Mouse (Mus musculus) forebrain, embryonic 12.5 days (tissue): ENCODE measurements around the gene Plcl2. TPM values are rescaled to one million over a fixed set of nuclear protein-coding genes. Genes with fewer than 3 reads are reported as not detected.
"Not testable (repeated sequence)": the region's sequence is repeated elsewhere in the genome, so short reads cannot be mapped to it uniquely, and the experiment has no call there.

Experiments
- ATAC-seq: fragments of 200-750 bp; cut with Nextera tagmentation; 2 replicates; pipeline ENCODE4 v1.8.0; 2017; ENCODE audit warnings: moderate TSS enrichment; ENCODE audit not compliant: low FRiP score
- H3K27ac ChIP-seq: fragments of 300-500 bp; sonication (generic); 2 replicates; pipeline ENCODE4 v1.5.1; 2016; ENCODE audit warnings: mild to moderate bottlenecking
- H3K27me3 ChIP-seq: fragments of 300-500 bp; sonication (generic); 2 replicates; pipeline ENCODE4 v1.6.1; 2016; ENCODE audit warnings: mild to moderate bottlenecking
- H3K36me3 ChIP-seq: fragments of 300-500 bp; sonication (generic); replicated peaks from 2 replicates; pipeline ENCODE4 v1.6.1; 2016; ENCODE audit warnings: mild to moderate bottlenecking
- H3K4me1 ChIP-seq: fragments of 300-500 bp; sonication (generic); 2 replicates; pipeline ENCODE4 v1.6.1; 2016
- H3K4me2 ChIP-seq: fragments of 300-500 bp; sonication (generic); 2 replicates; pipeline ENCODE4 v1.6.1; 2016; ENCODE audit warnings: mild to moderate bottlenecking, moderate library complexity
- H3K4me3 ChIP-seq: fragments of 300-500 bp; sonication (generic); replicated peaks from 2 replicates; pipeline ENCODE4 v1.5.1; 2016; ENCODE audit warnings: mild to moderate bottlenecking
- H3K9ac ChIP-seq: fragments of 300-500 bp; sonication (generic); 2 replicates; pipeline ENCODE4 v1.6.1; 2016; ENCODE audit warnings: mild to moderate bottlenecking
- H3K9me3 ChIP-seq: fragments of 300-500 bp; sonication (generic); 2 replicates; pipeline ENCODE4 v1.6.1; 2016
- WGBS: fragments of 180-500 bp; shearing (Covaris S2); methylation state at CpG from one replicate; pipeline ENCODE4 v1.1.7; 2016; 5-methylcytosine and 5-hydroxymethylcytosine counted together
- polyA plus RNA-seq: library from polyadenylated mRNA; unstranded; fragments of >200 nt; fragmentation: Nextera tagmentation; extraction: Ambion mirVana; gene quantifications from 2 replicates; pipeline ENCODE4 v1.2.1, GENCODE M21; 2016

Plcl2 gene
- polyA plus RNA-seq, 1 experiment from 2014 or later: 9.4 TPM

DNA sequence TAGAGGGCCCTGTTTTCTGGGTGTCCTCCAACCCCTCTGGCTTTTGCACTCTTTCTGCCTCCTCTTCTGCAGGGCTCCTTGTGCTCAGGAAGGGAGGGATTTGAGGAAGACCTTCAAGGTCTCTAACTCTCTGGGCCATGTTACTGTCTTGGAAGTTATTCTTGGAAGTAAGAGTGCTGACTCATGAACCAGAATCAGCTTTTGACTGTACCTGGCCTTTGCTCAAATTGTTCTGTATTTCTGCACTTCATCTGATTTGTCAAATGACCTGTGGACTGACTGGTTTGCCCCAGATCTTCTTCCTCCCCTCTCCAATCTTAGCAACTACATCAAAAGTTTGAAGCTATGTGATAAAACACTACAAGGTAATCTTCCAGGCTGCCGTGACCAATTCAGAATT, 91.5 kb downstream of the Plcl2 start:
- no peaks in the 10 kb centered on the region for H3K9me3 ChIP-seq
- H3K9ac ChIP-seq: no peak overlapping the region
- H3K4me3 ChIP-seq: no peak overlapping the region
- H3K27me3 ChIP-seq: no peaks in the 10 kb centered on the region
- no peak overlapping the region for H3K27ac ChIP-seq
- H3K4me1 ChIP-seq: no peaks in the 10 kb centered on the region
- WGBS: 80% methylated on average over 1 of the region's 1 CpGs
- no peaks in the 10 kb centered on the region for H3K36me3 ChIP-seq
- H3K4me2 ChIP-seq: no peak overlapping the region
- ATAC-seq: no peak

DNA sequence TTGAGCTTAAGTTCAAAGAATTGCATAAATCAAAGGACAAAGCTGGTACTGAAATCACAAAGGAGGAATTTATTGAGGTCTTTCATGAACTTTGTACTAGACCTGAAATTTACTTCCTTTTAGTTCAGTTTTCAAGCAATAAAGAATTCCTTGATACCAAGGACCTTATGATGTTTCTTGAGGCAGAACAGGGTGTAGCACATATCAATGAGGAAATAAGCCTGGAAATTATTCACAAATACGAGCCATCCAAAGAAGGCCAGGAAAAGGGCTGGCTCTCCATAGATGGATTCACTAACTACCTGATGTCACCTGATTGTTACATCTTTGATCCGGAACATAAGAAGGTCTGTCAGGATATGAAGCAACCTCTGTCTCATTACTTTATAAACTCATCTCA, 97.7 kb downstream of the Plcl2 start:
- no peak for ATAC-seq
- Histone ChIP-seq H3K4me1 (0 out of 2 replicates have a peak, but pooled peaks cover 2% of the 10 kb centered on the region), H3K9me3 (no peaks in the 10 kb centered on the region), H3K9ac (no peak overlapping the region), H3K27me3 (no peaks in the 10 kb centered on the region), H3K27ac (no peak overlapping the region), H3K36me3 (peaks cover 17% of the 10 kb centered on the region), H3K4me3 (no peak overlapping the region), H3K4me2 (no peak overlapping the region)
- WGBS: 98% methylated on average over 2 of the region's 2 CpGs

DNA sequence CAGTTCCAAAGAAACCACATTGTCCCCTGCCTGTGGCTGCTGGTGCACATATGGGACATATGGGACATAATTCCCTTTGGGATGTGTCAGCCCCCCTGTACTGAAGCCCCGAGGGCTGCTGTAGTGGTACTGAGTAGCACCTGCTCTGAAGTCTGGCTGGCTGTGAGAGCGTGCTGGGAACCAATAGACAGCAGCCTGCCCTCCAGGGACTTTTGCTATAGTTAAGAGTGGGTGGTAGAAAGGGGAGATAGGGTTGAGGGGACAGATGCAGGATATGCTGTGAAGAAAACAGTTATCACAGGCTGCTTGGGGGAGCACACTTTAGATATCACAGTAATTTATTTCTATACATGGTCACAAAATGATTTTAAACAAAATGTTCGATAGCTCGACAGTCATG, 100.7 kb downstream of the Plcl2 start:
- no peak overlapping the region for H3K4me3 ChIP-seq
- ATAC-seq: no peak
- H3K9ac ChIP-seq: no peak overlapping the region
- no peak overlapping the region for H3K27ac ChIP-seq
- 90% methylated on average over 4 of the region's 4 CpGs for WGBS
- peaks cover 31% of the 10 kb centered on the region for H3K36me3 ChIP-seq
- H3K4me1 ChIP-seq: 0 out of 2 replicates have a peak, but pooled peaks cover 2% of the 10 kb centered on the region
- H3K27me3 ChIP-seq: no peaks in the 10 kb centered on the region
- H3K9me3 ChIP-seq: 0 out of 2 replicates have a peak, but pooled peaks cover 6% of the 10 kb centered on the region
- no peak overlapping the region for H3K4me2 ChIP-seq

DNA sequence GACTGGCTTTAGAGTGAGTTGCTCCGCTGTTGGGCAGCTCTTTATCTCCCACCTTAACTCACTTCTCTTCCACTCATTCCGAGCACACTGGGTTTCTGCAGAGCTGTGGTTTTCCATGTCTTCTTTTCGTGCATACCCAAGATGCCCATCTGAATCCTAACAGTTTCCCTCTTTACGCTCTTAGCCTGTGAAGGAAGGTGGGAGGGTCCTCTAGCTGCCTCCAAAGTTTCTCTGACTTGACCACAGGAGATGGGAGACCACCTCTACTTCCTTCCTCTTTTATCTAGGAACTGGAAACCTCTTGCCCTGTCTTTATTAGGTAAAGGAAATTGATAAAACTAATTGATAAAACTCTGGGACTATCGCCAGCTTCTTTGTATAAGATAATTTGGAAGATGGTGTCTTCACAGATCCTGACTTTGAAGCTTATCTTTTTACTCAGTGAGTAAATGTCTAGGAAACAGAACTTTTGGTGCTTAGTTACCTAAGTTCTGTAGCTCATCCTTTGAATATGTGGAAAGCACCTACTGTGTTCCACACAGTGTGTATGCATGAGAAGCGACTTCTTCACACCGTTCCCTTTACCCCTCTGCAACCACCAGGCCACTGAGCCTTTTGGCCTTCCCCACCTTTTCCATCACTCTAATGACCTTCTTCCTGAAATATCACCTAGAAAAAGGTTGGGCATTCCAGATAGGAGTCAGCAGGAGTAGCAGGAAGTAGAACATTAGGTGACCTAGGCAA, 111.8 kb downstream of the Plcl2 start:
- Histone ChIP-seq H3K36me3 (no peaks in the 10 kb centered on the region), H3K27me3 (no peaks in the 10 kb centered on the region), H3K9ac (no peak overlapping the region), H3K4me1 (no peaks in the 10 kb centered on the region; the same call in 1 of the 2 replicates), H3K27ac (no peak overlapping the region), H3K9me3 (no peaks in the 10 kb centered on the region), H3K4me2 (no peak overlapping the region), H3K4me3 (no peak overlapping the region)
- no peak for ATAC-seq
- WGBS: 90% methylated on average over 7 of the region's 7 CpGs

DNA sequence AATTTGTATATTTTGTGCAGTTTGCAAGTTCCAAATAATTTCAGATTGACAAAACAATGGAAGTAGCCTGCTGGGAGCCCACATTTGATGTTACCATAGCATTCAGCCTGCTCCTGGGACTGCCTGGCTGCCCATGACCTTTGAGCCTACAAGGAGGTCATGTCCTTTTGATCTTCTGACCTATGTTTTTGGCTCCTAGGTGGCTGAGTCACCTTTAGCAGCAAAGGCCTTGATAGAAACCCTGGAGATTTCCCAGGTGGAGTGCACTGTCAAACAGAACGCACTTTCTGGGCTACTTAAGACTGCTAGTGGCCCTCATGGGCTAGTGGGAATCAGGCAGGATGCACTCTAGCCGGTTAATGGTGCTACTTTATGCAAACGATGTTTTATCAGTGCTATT, 112.8 kb downstream of the Plcl2 start:
- H3K27me3 ChIP-seq: no peaks in the 10 kb centered on the region
- no peaks in the 10 kb centered on the region for H3K9me3 ChIP-seq
- H3K9ac ChIP-seq: no peak overlapping the region
- no peaks in the 10 kb centered on the region; the same call in 1 of the 2 replicates for H3K4me1 ChIP-seq
- no peak overlapping the region for H3K4me3 ChIP-seq
- H3K27ac ChIP-seq: no peak overlapping the region
- no peak overlapping the region for H3K4me2 ChIP-seq
- 80% methylated on average over 3 of the region's 3 CpGs for WGBS
- no peak for ATAC-seq
- H3K36me3 ChIP-seq: no peaks in the 10 kb centered on the region

DNA sequence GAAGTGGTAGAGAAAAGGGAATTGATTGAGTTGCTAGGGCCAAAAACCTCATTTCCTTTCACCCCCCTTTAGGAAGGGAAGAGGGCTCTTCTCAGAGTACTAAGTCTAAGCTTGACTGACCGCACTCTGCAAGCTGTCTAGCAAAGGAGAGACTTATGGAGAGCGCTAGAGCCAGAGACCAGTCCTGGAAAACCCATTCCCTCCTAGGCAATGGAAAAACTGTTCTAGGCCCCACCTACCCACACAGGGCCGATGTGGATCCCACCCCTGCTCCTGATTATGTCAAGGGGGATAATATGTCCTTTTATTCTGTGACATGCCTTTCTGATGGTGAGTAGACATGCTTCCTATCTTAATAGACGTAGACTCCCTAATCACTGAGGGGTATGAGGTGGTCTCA, 116.4 kb downstream of the Plcl2 start:
- H3K4me2 ChIP-seq: no peak overlapping the region
- H3K9ac ChIP-seq: no peak overlapping the region
- 88% methylated on average over 4 of the region's 4 CpGs for WGBS
- no peaks in the 10 kb centered on the region for H3K36me3 ChIP-seq
- H3K27me3 ChIP-seq: no peaks in the 10 kb centered on the region
- no peaks in the 10 kb centered on the region for H3K9me3 ChIP-seq
- H3K27ac ChIP-seq: no peak overlapping the region
- no peak overlapping the region for H3K4me3 ChIP-seq
- ATAC-seq: no peak; the same call in 1 of the 2 replicates
- H3K4me1 ChIP-seq: no peaks in the 10 kb centered on the region; the same call in 1 of the 2 replicates

DNA sequence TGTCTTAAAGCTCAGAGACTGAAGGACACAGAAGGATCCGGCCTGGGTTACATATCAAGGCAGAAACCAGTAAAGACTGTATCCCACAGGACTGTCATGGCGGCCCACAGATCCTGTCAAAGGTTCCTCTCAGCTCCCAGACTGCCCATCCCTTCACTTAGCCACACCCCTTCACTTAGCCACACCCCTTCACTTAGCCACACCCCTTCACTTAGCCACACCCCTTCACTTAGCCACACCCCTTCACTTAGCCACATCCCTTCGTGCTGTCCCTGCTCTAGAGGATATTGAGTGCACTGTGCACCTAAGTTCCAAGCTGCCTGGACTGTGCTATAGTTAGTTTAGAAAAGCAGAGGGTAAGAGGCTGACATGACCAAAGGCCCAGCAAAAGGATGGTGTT, 118.5 kb downstream of the Plcl2 start:
- H3K9ac ChIP-seq: no peak overlapping the region
- 94% methylated on average over 3 of the region's 3 CpGs for WGBS

DNA sequence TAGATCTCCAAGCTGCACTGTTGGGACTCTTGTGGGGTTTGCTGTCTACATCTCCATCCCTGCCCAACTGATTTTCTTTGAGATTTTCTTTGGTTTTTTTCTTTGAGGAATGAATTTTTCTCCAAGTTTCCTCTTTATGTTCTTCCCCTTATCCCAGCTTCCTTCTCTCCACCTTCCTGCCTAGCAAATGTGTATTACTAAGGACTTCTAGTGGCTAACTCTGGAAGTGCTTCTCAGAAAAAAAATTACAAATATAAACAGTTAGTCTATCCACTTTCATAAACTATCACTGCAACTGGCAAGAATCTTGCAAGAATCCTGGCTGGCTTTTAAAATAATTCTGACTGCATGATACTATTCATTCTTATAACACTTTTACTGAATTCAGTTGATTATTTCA, 119.5 kb downstream of the Plcl2 start:
- Histone ChIP-seq H3K27ac (no peak overlapping the region), H3K4me1 (no peaks in the 10 kb centered on the region; the same call in 1 of the 2 replicates), H3K27me3 (no peaks in the 10 kb centered on the region), H3K9me3 (no peaks in the 10 kb centered on the region), H3K4me3 (no peak overlapping the region), H3K36me3 (no peaks in the 10 kb centered on the region), H3K4me2 (no peak overlapping the region), H3K9ac (no peak overlapping the region)
- no peak for ATAC-seq

More for the DNA sequence above, 118.5 kb downstream of the Plcl2 start:
- H3K27ac ChIP-seq: no peak overlapping the region
- H3K4me2 ChIP-seq: no peak overlapping the region
- H3K36me3 ChIP-seq: no peaks in the 10 kb centered on the region
- no peaks in the 10 kb centered on the region for H3K27me3 ChIP-seq
- no peaks in the 10 kb centered on the region; the same call in 1 of the 2 replicates for H3K4me1 ChIP-seq
- H3K9me3 ChIP-seq: no peaks in the 10 kb centered on the region
- ATAC-seq: no peak
- H3K4me3 ChIP-seq: no peak overlapping the region

DNA sequence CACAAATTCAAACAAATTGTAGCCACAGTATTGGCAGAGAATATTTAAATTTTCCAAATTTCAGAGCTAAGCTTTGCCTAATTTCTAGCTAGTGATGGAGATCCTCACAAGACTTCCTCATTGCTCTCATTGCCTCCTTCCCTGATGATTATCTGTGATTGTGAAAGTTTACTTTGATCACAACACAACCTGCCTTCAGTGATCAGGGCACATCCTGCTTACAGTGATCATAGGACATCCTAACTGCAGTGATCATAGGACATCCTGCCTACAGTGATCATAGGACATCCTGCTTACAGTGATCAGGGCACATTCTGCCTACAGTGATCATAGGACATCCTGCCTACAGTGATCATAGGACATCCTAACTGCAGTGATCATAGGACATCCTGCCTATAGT, 121.8 kb downstream of the Plcl2 start:
- H3K27ac ChIP-seq, H3K9me3 ChIP-seq, ATAC-seq, H3K27me3 ChIP-seq, H3K9ac ChIP-seq, H3K4me2 ChIP-seq, H3K36me3 ChIP-seq, H3K4me1 ChIP-seq, H3K4me3 ChIP-seq: not testable (repeated sequence)

DNA sequence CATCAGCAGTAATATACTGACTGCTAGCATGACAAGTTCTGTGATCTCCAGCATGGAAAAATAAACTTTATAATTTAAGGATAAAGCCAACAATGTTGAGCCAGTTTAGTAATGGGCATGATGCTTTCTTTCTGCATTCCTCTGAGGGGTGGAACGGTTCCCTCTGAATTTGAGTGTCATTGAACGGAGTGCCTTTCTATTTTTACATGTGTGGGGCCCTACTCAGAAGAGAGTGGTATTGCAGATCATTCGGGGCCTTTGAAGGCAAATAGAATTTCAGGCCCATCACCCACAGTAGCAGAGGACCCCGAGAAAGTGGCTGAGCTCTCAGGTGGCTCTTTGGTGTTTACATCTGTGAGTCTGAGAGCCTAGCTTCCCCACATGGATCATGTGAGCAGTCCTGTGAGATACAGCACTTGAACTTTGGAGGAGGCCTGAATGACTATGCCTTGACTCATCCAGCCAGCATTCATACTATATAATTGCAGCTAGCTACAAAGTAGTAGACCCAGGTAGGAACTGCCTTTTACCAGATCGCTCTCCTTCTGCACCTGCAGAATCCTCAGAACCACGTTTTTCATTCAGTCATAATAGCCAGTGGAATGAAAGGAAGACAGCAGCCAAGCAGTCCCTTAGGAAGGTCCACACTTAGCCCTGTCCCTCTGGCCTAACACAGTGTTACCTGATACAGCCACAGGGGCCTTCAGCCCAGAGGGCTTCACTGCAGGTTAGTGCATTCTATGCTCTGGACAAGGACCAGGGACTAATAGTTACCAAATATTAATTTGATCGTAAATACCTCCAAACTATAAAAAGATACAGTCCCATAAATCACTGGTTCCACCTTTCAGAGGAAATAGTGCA, 125.0 kb downstream of the Plcl2 start:
- Histone ChIP-seq H3K4me3 (no peak overlapping the region), H3K36me3 (no peaks in the 10 kb centered on the region), H3K9ac (no peak overlapping the region), H3K4me1 (no peaks in the 10 kb centered on the region), H3K27me3 (no peaks in the 10 kb centered on the region), H3K9me3 (no peaks in the 10 kb centered on the region), H3K27ac (no peak overlapping the region), H3K4me2 (no peak overlapping the region)
- 83% methylated on average over 7 of the region's 7 CpGs for WGBS
- ATAC-seq: no peak

DNA sequence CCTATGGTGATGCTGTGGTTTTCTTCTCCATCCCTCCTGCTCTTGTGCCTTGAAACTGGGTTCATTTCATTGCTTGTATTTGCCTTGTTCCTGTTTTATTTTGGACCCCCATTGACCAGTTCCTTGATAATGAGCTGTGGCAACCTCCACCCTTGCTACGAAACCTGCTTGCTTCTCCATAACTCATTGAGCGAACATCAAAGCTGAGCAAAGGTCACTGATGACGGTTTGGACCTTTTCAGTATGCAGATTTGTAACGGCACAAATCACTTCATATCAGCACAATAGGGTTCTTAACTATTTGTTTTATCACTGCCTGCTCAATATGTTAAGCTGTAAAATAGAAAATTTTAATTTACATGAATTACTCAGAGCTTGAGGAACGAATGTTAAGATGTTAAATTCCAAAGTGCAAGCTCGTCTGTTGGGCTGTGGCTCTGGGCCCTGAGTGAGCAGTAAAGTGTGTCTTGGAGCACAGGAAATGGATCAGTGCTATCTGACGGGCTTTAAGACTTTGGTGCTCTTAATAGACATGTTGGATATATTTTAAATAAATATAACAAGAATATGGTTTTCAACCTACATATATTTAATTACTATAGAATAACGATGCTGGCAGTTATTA, 126.9 kb downstream of the Plcl2 start:
- ATAC-seq: no peak
- Histone ChIP-seq H3K4me3 (no peak overlapping the region), H3K27ac (no peak overlapping the region), H3K9me3 (no peaks in the 10 kb centered on the region), H3K9ac (no peak overlapping the region), H3K4me2 (no peak overlapping the region), H3K27me3 (no peaks in the 10 kb centered on the region), H3K4me1 (no peaks in the 10 kb centered on the region), H3K36me3 (0 out of 2 replicates have a peak, but pooled peaks cover under 1% of the 10 kb centered on the region)
- 73% methylated on average over 8 of the region's 8 CpGs for WGBS

DNA sequence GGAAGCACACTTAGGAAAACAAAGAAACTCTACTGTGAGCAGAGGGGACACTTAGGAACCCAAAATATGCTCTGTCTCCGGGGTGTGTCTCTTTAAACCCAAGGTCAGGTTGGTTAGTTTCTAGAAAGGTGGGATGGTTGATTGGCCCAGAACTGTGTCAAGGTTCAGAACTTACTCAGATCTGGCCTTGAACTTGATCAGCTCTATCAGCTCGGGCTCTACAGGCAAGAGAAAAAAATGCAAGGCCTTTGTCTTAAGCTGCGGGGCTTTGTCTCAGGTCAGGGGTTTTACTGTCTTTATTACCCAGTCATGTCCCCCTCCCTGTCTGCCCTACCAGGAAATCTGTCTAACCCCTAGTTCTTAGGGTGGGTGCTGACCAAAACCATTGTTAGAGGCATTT, 129.6 kb downstream of the Plcl2 start:
- H3K4me1 ChIP-seq: peaks cover 8% of the 10 kb centered on the region; the same call in 1 of the 2 replicates
- H3K27ac ChIP-seq: no peak overlapping the region
- H3K36me3 ChIP-seq: 0 out of 2 replicates have a peak, but pooled peaks cover 6% of the 10 kb centered on the region
- no peaks in the 10 kb centered on the region for H3K27me3 ChIP-seq
- H3K9ac ChIP-seq: no peak overlapping the region
- no peaks in the 10 kb centered on the region for H3K9me3 ChIP-seq
- H3K4me3 ChIP-seq: no peak overlapping the region
- no peak overlapping the region for H3K4me2 ChIP-seq
- no peak for ATAC-seq
- 81% methylated on average over 3 of the region's 3 CpGs for WGBS
